Mouse (Mus musculus): ENCODE results near the gene Rhbdl3.

DNA sequence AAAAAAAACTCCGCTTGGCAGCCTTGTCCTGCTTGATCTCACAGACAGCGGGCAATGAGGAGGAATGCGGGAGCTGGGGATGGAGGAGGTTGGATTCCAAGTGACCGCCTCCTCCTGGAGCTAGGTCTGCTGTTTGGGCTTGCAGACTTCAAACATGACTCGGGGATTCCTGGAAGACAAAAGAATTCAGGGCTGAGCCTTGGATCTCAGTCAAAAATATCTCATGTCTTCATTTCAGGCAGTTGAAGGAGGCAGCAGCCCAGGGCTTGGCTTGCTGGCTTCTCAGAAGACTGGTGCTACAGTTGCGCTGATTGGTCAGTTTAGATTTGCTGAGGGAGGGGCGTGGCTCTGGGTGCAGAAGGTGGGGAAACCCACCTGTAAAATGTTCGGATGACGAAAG lies 5.6 kb upstream of the Rhbdl3 start:
- no peak for TF ChIP-seq EP300 (IDR thresholded peaks at IDR 0.05; ENCODE audit: insufficient read depth, low read depth, low read length)
- TF ChIP-seq CTCF (IDR thresholded peaks at IDR 0.05), result no peak
- TF ChIP-seq POLR2A (IDR thresholded peaks at IDR 0.05; ENCODE audit: insufficient read depth, low read depth, low read length), result no peak
